Mouse (Mus musculus) lung, postnatal 0 days (tissue): ENCODE results near the gene C130050O18Rik. TPM values are rescaled to one million over a fixed set of nuclear protein-coding genes. Genes with fewer than 3 reads are reported as not detected.
A peak's percentile ranks its signal among the peaks of the same experiment; 100 is the strongest.

ENCODE experiments used
- ATAC-seq: fragments of 200-750 bp; cut with Nextera tagmentation; 2 replicates; pipeline ENCODE4 v1.8.0; 2017; ENCODE audit warnings: moderate library complexity
- DNase-seq: peaks from one replicate; pipeline ENCODE4 v3.0.0-alpha.2; 2016; ENCODE audit warnings: low spot score
- H3K27ac ChIP-seq: fragments of 300-500 bp; sonication (generic); 2 replicates; pipeline ENCODE4 v1.5.1; 2014; ENCODE audit warnings: antibody characterized with exemption, mild to moderate bottlenecking, low read length, mixed read lengths
- H3K27me3 ChIP-seq: fragments of 300-500 bp; sonication (generic); replicated peaks from 2 replicates; pipeline ENCODE4 v1.6.1; 2014; ENCODE audit warnings: low read length, mixed read lengths; ENCODE audit not compliant: insufficient read depth
- H3K36me3 ChIP-seq: fragments of 300-500 bp; sonication (generic); 2 replicates; pipeline ENCODE4 v1.6.1; 2014; ENCODE audit warnings: low read length, mixed read lengths; ENCODE audit not compliant: insufficient read depth
- H3K4me1 ChIP-seq: fragments of 300-500 bp; sonication (generic); 2 replicates; pipeline ENCODE4 v1.6.1; 2014; ENCODE audit warnings: antibody characterized with exemption, low read depth, low read length, mixed read lengths; ENCODE audit not compliant: insufficient read depth
- H3K4me2 ChIP-seq: fragments of 300-500 bp; sonication (generic); replicated peaks from 2 replicates; pipeline ENCODE4 v1.6.1; 2014; ENCODE audit warnings: low read depth, mild to moderate bottlenecking, low read length, moderate library complexity, mixed read lengths
- H3K4me3 ChIP-seq: fragments of 300-500 bp; sonication (generic); 2 replicates; pipeline ENCODE4 v1.5.1; 2014; ENCODE audit warnings: low read depth, low read length
- H3K9ac ChIP-seq: fragments of 300-500 bp; sonication (generic); replicated peaks from 2 replicates; pipeline ENCODE4 v1.6.1; 2014; ENCODE audit warnings: low read depth, mild to moderate bottlenecking
- H3K9me3 ChIP-seq: fragments of 300-500 bp; sonication (generic); 2 replicates; pipeline ENCODE4 v1.6.1; 2016; ENCODE audit warnings: low read length, mixed read lengths
- CTCF ChIP-seq: IDR thresholded peaks from 2 replicates; pipeline ENCODE4 v1.5.1; 2016; ENCODE audit warnings: antibody characterized with exemption, mild to moderate bottlenecking
- EP300 ChIP-seq: IDR thresholded peaks from 2 replicates; pipeline ENCODE4 v1.6.1; 2016; ENCODE audit warnings: antibody characterized with exemption, mild to moderate bottlenecking, control low read depth
- WGBS: fragments of 180-500 bp; shearing (Covaris S2); extraction: QIAGEN DNeasy Blood & Tissue Kit; methylation state at CpG from one replicate; pipeline ENCODE4 v1.1.7; 2014; 5-methylcytosine and 5-hydroxymethylcytosine counted together
- polyA plus RNA-seq: library from polyadenylated mRNA; unstranded; fragments of >200 nt; fragmentation: Nextera tagmentation; extraction: Ambion mirVana; gene quantifications from 2 replicates; pipeline ENCODE4 v1.2.1, GENCODE M21; 2015

The C130050O18Rik gene
- polyA plus RNA-seq, 1 experiment from 2014 or later, result 3.3 TPM

DNA sequence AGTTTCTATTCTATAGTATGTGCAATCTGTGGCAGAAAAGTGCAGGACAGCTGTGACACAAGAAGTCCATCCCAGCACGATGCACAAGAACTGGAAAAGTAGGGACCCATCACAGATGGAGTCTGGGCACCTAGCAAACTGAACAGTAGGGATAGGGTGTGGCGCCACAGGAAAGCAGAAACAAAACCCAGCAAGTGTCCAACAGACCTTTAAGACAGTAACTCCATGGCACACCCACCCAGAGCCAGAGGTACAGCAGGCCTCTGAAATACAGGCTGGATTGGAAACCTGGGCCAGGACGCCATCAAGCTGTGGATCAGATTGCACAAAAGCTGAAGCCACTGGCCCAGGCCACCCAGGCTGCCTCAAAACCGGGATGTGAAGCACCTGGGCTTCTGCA, 37.9 kb downstream of the C130050O18Rik start:
- TF ChIP-seq EP300 (no peak), CTCF (no peak)
- ATAC-seq, result no peak
- H3K9me3 ChIP-seq, result no peaks in the 10 kb centered on the region
- H3K4me3 ChIP-seq, result no peak overlapping the region
- no peak for DNase-seq
- H3K9ac ChIP-seq, result no peak overlapping the region
- no peaks in the 10 kb centered on the region for H3K27me3 ChIP-seq
- no peak overlapping the region; the same call in 1 of the 2 replicates for H3K27ac ChIP-seq
- WGBS, result 62% methylated on average over 4 of the region's 4 CpGs
- H3K4me2 ChIP-seq, result no peak overlapping the region
- H3K4me1 ChIP-seq, result 0 out of 2 replicates have a peak, but pooled peaks cover 2% of the 10 kb centered on the region
- H3K36me3 ChIP-seq, result no peaks in the 10 kb centered on the region

- H3K27ac ChIP-seq, result no peak overlapping the region
- peak; percentile 38 for DNase-seq
Measured at GRCm38 (mm10) chr5:139445258-139445657, 40.2 kb downstream of the C130050O18Rik start.

GRCm38 (mm10) chr5:139448025-139448424, 42.9 kb downstream of the C130050O18Rik start:
- WGBS, result 74% methylated on average over 6 of the region's 6 CpGs

More at GRCm38 (mm10) chr5:139445258-139445657, 40.2 kb downstream of the C130050O18Rik start:
- no peaks in the 10 kb centered on the region for H3K36me3 ChIP-seq
- no peak overlapping the region for H3K4me2 ChIP-seq
- WGBS, result 67% methylated on average over 8 of the region's 8 CpGs
- no peaks in the 10 kb centered on the region for H3K27me3 ChIP-seq
- TF ChIP-seq EP300 (no peak), CTCF (peak; percentile 67)
- 0 out of 2 replicates have a peak, but pooled peaks cover 2% of the 10 kb centered on the region for H3K4me1 ChIP-seq
- no peaks in the 10 kb centered on the region for H3K9me3 ChIP-seq
- ATAC-seq, result 0 out of 2 replicates have a peak, but pooled peaks have one; percentile 34
- no peak overlapping the region for H3K9ac ChIP-seq
- H3K4me3 ChIP-seq, result no peak overlapping the region

DNA sequence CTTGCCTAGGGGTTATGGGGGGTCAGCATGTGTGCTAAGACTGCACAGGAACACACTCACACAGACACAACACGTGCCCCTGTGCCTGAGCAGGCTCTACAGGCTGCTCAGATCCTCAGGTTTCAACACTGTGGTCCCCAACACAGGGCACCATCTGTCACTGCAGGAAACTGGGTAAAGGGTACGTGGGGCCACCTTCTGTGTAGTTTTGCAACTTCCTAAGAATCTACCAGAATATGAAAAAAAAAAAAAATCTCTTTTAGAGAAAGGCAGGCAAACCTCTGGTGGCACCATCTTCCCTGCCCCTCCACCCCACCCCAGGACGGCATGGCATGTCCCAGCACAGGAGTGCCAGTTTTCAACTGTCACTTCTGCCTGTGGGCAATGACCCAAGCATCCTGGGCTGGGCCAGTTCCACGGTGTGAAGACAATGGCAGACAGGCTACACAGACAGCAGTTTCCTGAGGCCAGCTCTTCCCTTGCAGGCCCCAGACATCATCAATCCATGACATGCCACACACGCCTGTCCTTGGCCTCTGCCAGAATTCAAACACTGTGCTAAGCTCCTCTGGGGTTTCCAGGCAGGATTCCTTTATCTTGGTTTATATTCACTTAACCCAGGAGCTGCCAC, 44.2 kb downstream of the C130050O18Rik start:
- TF ChIP-seq EP300 (peak; percentile 58), CTCF (no peak)
- peak; percentile 69 for DNase-seq
- Histone ChIP-seq H3K27ac (no peak overlapping the region), H3K4me1 (no peaks in the 10 kb centered on the region), H3K9ac (no peak overlapping the region), H3K4me3 (no peak overlapping the region), H3K9me3 (no peaks in the 10 kb centered on the region), H3K36me3 (no peaks in the 10 kb centered on the region), H3K4me2 (no peak overlapping the region), H3K27me3 (no peaks in the 10 kb centered on the region)
- ATAC-seq, result peak; percentile 78
- 26% methylated on average over 5 of the region's 5 CpGs for WGBS

More at GRCm38 (mm10) chr5:139448025-139448424, 42.9 kb downstream of the C130050O18Rik start:
- Histone ChIP-seq H3K36me3 (no peaks in the 10 kb centered on the region), H3K4me1 (0 out of 2 replicates have a peak, but pooled peaks cover 2% of the 10 kb centered on the region), H3K4me2 (no peak overlapping the region), H3K9me3 (no peaks in the 10 kb centered on the region), H3K27me3 (no peaks in the 10 kb centered on the region), H3K4me3 (no peak overlapping the region), H3K27ac (no peak overlapping the region), H3K9ac (no peak overlapping the region)
- TF ChIP-seq EP300, result no peak
- ATAC-seq (no peak), DNase-seq (no peak)

GRCm38 (mm10) chr5:139449926-139450325, 44.8 kb downstream of the C130050O18Rik start:
- TF ChIP-seq EP300 (no peak), CTCF (no peak)
- WGBS, result 48% methylated on average over 4 of the region's 4 CpGs
- H3K4me3 ChIP-seq, result no peak overlapping the region
- no peak overlapping the region for H3K9ac ChIP-seq
- ATAC-seq (peak; percentile 16; the same call in 1 of the 2 replicates), DNase-seq (no peak)
- H3K9me3 ChIP-seq, result no peaks in the 10 kb centered on the region
- H3K27ac ChIP-seq, result no peak overlapping the region
- H3K36me3 ChIP-seq, result no peaks in the 10 kb centered on the region
- no peaks in the 10 kb centered on the region for H3K27me3 ChIP-seq
- H3K4me2 ChIP-seq, result no peak overlapping the region
- H3K4me1 ChIP-seq, result no peaks in the 10 kb centered on the region

- TF ChIP-seq EP300 (no peak), CTCF (no peak)
- no peak for DNase-seq
- Histone ChIP-seq H3K9ac (no peak overlapping the region), H3K4me2 (no peak overlapping the region), H3K27me3 (no peaks in the 10 kb centered on the region), H3K9me3 (no peaks in the 10 kb centered on the region), H3K4me1 (no peaks in the 10 kb centered on the region), H3K36me3 (no peaks in the 10 kb centered on the region), H3K27ac (no peak overlapping the region), H3K4me3 (no peak overlapping the region)
- no peak for ATAC-seq
- WGBS, result 93% methylated on average over 10 of the region's 10 CpGs
Measured at GRCm38 (mm10) chr5:139453031-139453430, 48.0 kb downstream of the C130050O18Rik start.
